ENCODE assay signal across 7 mouse cellular contexts in genomic region chr12:10589537-10589936, GRCm38 (mm10).
DNase-seq lines count a peak whose midpoint lies in the region; ATAC-seq and TF ChIP-seq lines count a peak whose summit lies in the region.

No protein-coding gene starts in this region.

- CTCF ChIA-PET in Patski (lab: Charles Lee) = interaction anchor here (0.8 kb wide), 1 partner anchor 9 kb away, joined by 3 read pairs; no protein-coding TSS in a partner anchor

- H3K9me3 ChIP-seq in forebrain, embryonic 16.5 days (ENCODE audit: control insufficient read depth, low read length) = no peaks in the 10 kb centered on the region
- no peaks in the 10 kb centered on the region for H3K9me3 ChIP-seq in hindbrain, embryonic 14.5 days (ENCODE audit: control insufficient read depth, low read length)

- H3K4me2 ChIP-seq in forebrain, embryonic 16.5 days (ENCODE audit: low read length) = no peak overlapping the region
- H3K4me2 ChIP-seq in hindbrain, embryonic 14.5 days (replicated peaks) = no peak overlapping the region

- no peak overlapping the region for H3K4me3 ChIP-seq in forebrain, embryonic 16.5 days (replicated peaks; ENCODE audit: low read length)
- no peak overlapping the region for H3K4me3 ChIP-seq in hindbrain, embryonic 14.5 days (replicated peaks; ENCODE audit: low read length)

- no peak overlapping the region for H3K27ac ChIP-seq in forebrain, embryonic 16.5 days (ENCODE audit: low read length)
- no peak overlapping the region for H3K27ac ChIP-seq in hindbrain, embryonic 14.5 days

- peak; percentile 81 for DNase-seq in Patski (ENCODE audit: low read depth, low spot score)
- DNase-seq in cerebellum, adult 18-20 months = peak; percentile 55 to 61
- DNase-seq in hindbrain, embryonic 14.5 days (ENCODE audit: low spot score) = peak; percentile 96
- peak; percentile 61 to 73 for DNase-seq in layer of hippocampus, postnatal 10 days (ENCODE audit: low spot score in 2 of 2)
- DNase-seq in lung, postnatal 14 days = peak; percentile 65
- DNase-seq in retina, postnatal 1 day = peak; percentile 80

- H3K4me1 ChIP-seq in forebrain, embryonic 16.5 days (replicated peaks; ENCODE audit: control insufficient read depth, insufficient read depth, low read length) = no peaks in the 10 kb centered on the region
- H3K4me1 ChIP-seq in hindbrain, embryonic 14.5 days (replicated peaks; ENCODE audit: control insufficient read depth, insufficient read depth, low read length) = no peaks in the 10 kb centered on the region

- POLR2A ChIA-PET in Patski (lab: Charles Lee) = no interaction called here

- TF ChIP-seq CTCF in Patski (IDR thresholded peaks at IDR 0.05) = peak; percentile 82

- ATAC-seq in Patski = peak; percentile 94
- peak; percentile 97 for ATAC-seq in forebrain, embryonic 16.5 days
- peak; percentile 92 for ATAC-seq in hindbrain, embryonic 14.5 days (ENCODE audit: low FRiP score)

- WGBS in forebrain, embryonic 16.5 days = 36% methylated on average over 8 of the region's 8 CpGs
- 43% methylated on average over 8 of the region's 8 CpGs for WGBS in hindbrain, embryonic 14.5 days

- in situ Hi-C loops in Patski (cut with MboI; ENCODE audit: low pct_unique_long_range_greater_than_20kb) = loop anchor here (10.0 kb wide), 1 partner anchor 1545 kb away; no protein-coding TSS in a partner anchor

- no peaks in the 10 kb centered on the region for H3K36me3 ChIP-seq in forebrain, embryonic 16.5 days (ENCODE audit: control insufficient read depth, insufficient read depth)
- H3K36me3 ChIP-seq in hindbrain, embryonic 14.5 days (replicated peaks; ENCODE audit: control insufficient read depth, insufficient read depth) = no peaks in the 10 kb centered on the region

- H3K9ac ChIP-seq in forebrain, embryonic 16.5 days (replicated peaks; ENCODE audit: low read depth, low read length) = no peak overlapping the region
- H3K9ac ChIP-seq in hindbrain, embryonic 14.5 days = no peak overlapping the region

- H3K27me3 ChIP-seq in Patski = no peaks in the 10 kb centered on the region
- H3K27me3 ChIP-seq in forebrain, embryonic 16.5 days (replicated peaks; ENCODE audit: control insufficient read depth, insufficient read depth, low read length) = no peaks in the 10 kb centered on the region
- H3K27me3 ChIP-seq in hindbrain, embryonic 14.5 days (ENCODE audit: control insufficient read depth, insufficient read depth, low read length) = no peaks in the 10 kb centered on the region
